Comparison of ENCODE assay signal across 19 mouse cellular contexts in the genomic region with DNA sequence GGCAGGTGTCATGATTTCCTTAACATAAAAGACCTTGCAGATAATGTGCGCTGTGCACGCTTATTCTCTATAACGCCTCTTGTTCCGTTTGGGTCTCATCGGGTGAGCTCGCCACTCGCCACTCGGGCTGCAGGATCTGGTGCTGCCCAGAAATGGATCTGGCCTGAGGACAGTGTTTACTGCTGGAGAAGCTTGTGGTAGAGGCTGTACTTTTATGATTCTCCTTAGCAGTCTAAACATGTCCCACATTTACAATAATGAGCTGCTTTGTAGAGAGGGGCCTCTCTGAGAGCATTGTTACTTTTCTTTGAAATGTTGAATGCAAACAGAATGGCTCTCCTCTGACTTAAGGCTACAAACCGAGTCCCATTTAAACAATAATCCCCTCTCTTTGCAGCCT.
A peak's percentile ranks its signal among the peaks of the same experiment; 100 is the strongest.
DNase-seq lines count a peak whose midpoint lies in the region; ATAC-seq and TF ChIP-seq lines count a peak whose summit lies in the region.
"Had no signal": no experiment of that assay in that cellular context is flagged by ENCODE, and none has a peak within 500 bp of the region (broad histone marks: within the 10 kb centered on the region; RNA-seq: fewer than 3 reads in every experiment).

No protein-coding gene starts in this region.

- H3K4me3 ChIP-seq in hindbrain, embryonic 14.5 days (replicated peaks; ENCODE audit: low read length): no peak overlapping the region
- peak overlapping the region; percentile 16; the same call in 1 of the 2 replicates for H3K4me3 ChIP-seq in midbrain, embryonic 10.5 days
- H3K4me3 ChIP-seq in liver, postnatal 0 days (ENCODE audit: low read depth, low read length): no peak overlapping the region
- H3K4me3 ChIP-seq: heart, embryonic 13.5 days; liver, embryonic 13.5 days; neural tube, embryonic 13.5 days had no signal

- H3K36me3 ChIP-seq in hindbrain, embryonic 14.5 days (replicated peaks; ENCODE audit: control insufficient read depth, insufficient read depth): no peaks in the 10 kb centered on the region
- no peaks in the 10 kb centered on the region for H3K36me3 ChIP-seq in midbrain, embryonic 10.5 days
- H3K36me3 ChIP-seq in liver, postnatal 0 days (replicated peaks; ENCODE audit: insufficient read depth, low read length): no peaks in the 10 kb centered on the region
- H3K36me3 ChIP-seq: heart, embryonic 13.5 days; liver, embryonic 13.5 days; neural tube, embryonic 13.5 days had no signal

- peaks cover 5% of the 10 kb centered on the region for H3K4me1 ChIP-seq in hindbrain, embryonic 14.5 days (replicated peaks; ENCODE audit: control insufficient read depth, insufficient read depth, low read length)
- H3K4me1 ChIP-seq in midbrain, embryonic 10.5 days: peaks cover 26% of the 10 kb centered on the region
- H3K4me1 ChIP-seq in liver, postnatal 0 days (ENCODE audit: insufficient read depth): no peaks in the 10 kb centered on the region
- H3K4me1 ChIP-seq: liver, embryonic 13.5 days had no signal

- H3K9ac ChIP-seq in hindbrain, embryonic 14.5 days: no peak overlapping the region
- no peak overlapping the region for H3K9ac ChIP-seq in liver, postnatal 0 days (replicated peaks)
- H3K9ac ChIP-seq: heart, embryonic 13.5 days; liver, embryonic 13.5 days; neural tube, embryonic 13.5 days had no signal

- no peak for TF ChIP-seq CTCF in liver, postnatal 0 days (IDR thresholded peaks at IDR 0.05; ENCODE audit: low read depth)

- ATAC-seq in hindbrain, embryonic 14.5 days (ENCODE audit: low FRiP score): no peak
- no peak for ATAC-seq in liver, postnatal 0 days
- ATAC-seq: activated CD4-positive, CD25-positive, alpha-beta regulatory T cell, adult 4 months had no signal

- H3K9me3 ChIP-seq in hindbrain, embryonic 14.5 days (ENCODE audit: control insufficient read depth, low read length): 0 out of 2 replicates have a peak, but pooled peaks cover 2% of the 10 kb centered on the region
- no peaks in the 10 kb centered on the region for H3K9me3 ChIP-seq in midbrain, embryonic 10.5 days (replicated peaks)
- no peaks in the 10 kb centered on the region for H3K9me3 ChIP-seq in liver, postnatal 0 days (ENCODE audit: low read length)
- H3K9me3 ChIP-seq: heart, embryonic 13.5 days; liver, embryonic 13.5 days; neural tube, embryonic 13.5 days had no signal

- peak overlapping the region; percentile 26; the same call in 1 of the 2 replicates for H3K27ac ChIP-seq in hindbrain, embryonic 14.5 days
- H3K27ac ChIP-seq in midbrain, embryonic 10.5 days (replicated peaks): peak overlapping the region; percentile 79
- no peak overlapping the region for H3K27ac ChIP-seq in liver, postnatal 0 days (ENCODE audit: low read depth)
- H3K27ac ChIP-seq: heart, embryonic 13.5 days; liver, embryonic 13.5 days; neural tube, embryonic 13.5 days; stomach, postnatal 0 days had no signal

- WGBS in hindbrain, embryonic 14.5 days: 35% methylated on average over 9 of the region's 9 CpGs
- 61% methylated on average over 9 of the region's 9 CpGs for WGBS in midbrain, embryonic 10.5 days
- 81% methylated on average over 9 of the region's 9 CpGs for WGBS in liver, postnatal 0 days (ENCODE audit: insufficient replicate concordance)

- peak; percentile 19 for DNase-seq in retina, postnatal 1 day
- no peak for DNase-seq in retina, embryonic 14.5 days (ENCODE audit: low spot score)
- DNase-seq in hindbrain, embryonic 14.5 days (ENCODE audit: low spot score): no peak
- peak; percentile 17 for DNase-seq in midbrain, embryonic 10.5 days (ENCODE audit: low spot score)
- no peak for DNase-seq in liver, postnatal 0 days
- no peak for DNase-seq in urinary bladder, adult 18-20 months (ENCODE audit: low spot score in 2 of 2)
- DNase-seq in left cerebral cortex, postnatal 25 days (ENCODE audit: low spot score in 2 of 2): no peak
- DNase-seq in urinary bladder, adult 2 months (ENCODE audit: low spot score): no peak
- DNase-seq: cerebellum, adult 11 months; kidney, adult 18-20 months; kidney, postnatal 14 days; layer of hippocampus, adult 9-11 months; liver, embryonic 13.5 days; lung, postnatal 10 days; thymus, postnatal 25 days had no signal

- TF ChIP-seq EP300 in liver, postnatal 0 days (IDR thresholded peaks at IDR 0.05; ENCODE audit: low read depth): no peak

- H3K4me2 ChIP-seq in hindbrain, embryonic 14.5 days (replicated peaks): no peak overlapping the region
- H3K4me2 ChIP-seq in liver, postnatal 0 days (ENCODE audit: low read depth, low read length): no peak overlapping the region
- H3K4me2 ChIP-seq: heart, embryonic 13.5 days; liver, embryonic 13.5 days; neural tube, embryonic 13.5 days had no signal

- no peaks in the 10 kb centered on the region for H3K27me3 ChIP-seq in hindbrain, embryonic 14.5 days (ENCODE audit: control insufficient read depth, insufficient read depth, low read length)
- H3K27me3 ChIP-seq in midbrain, embryonic 10.5 days (ENCODE audit: low read depth, poor library complexity, severe bottlenecking): no peaks in the 10 kb centered on the region
- H3K27me3 ChIP-seq in liver, postnatal 0 days (ENCODE audit: insufficient read depth, low read length): no peaks in the 10 kb centered on the region
- H3K27me3 ChIP-seq: heart, embryonic 13.5 days; liver, embryonic 13.5 days; neural tube, embryonic 13.5 days had no signal

- intact Hi-C loops in left cerebral cortex, postnatal 25 days (cut with DNase I): no loop called here

Comparison
In these comparisons a context has a peak if more than half of its experiments do, and no peak if none do; other contexts are left out.
1. DNase-seq: peak in retina, postnatal 1 day (single experiment) and midbrain, embryonic 10.5 days (single experiment); none in retina, embryonic 14.5 days (single experiment), hindbrain, embryonic 14.5 days (single experiment), liver, postnatal 0 days (single experiment), urinary bladder, adult 18-20 months (0 of 2), left cerebral cortex, postnatal 25 days (0 of 2) and urinary bladder, adult 2 months (single experiment).